Mouse (Mus musculus): ENCODE results near the gene Spdye4c.

Gene Spdye4c

DNA sequence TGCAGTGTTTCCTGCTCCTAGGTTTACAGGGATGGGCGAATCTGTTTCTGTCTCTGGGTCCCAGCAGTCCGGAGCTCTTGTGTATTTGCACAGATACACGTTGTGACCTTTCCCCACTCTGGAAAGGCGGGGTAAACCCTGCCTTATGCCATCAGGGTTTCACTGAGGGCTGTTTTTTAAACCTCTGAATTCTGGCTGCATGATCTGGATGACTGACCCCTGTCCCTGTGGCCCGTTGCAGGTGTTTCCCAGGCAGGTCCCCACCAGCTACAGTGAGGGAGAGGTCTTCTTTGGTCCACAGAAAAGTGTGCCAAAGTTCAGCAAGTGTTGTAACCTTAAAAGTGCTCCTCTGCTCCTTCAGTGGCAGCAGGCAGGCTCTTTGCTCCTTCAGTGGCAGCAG, 18.3 kb downstream of the Spdye4c start:
- no peak for DNase-seq

DNA sequence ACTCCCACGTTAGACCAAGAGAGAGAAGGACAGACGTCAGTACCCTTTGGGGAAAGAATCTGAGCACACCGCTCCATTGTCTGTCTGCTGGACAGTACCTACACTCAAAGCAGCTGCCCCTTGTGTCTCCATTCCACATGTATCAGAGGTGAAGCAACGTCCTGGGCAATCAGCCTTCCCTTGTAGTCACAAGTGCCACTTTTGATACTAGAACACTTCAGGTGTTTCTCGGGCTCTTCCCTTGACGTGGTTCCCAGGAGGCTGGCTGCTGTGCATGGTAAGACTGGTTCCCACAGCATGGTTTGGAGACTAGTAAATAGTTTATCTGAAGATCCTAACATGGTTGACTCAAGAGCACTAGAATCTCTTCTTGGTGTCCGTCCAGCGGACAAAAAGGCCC, 20.2 kb downstream of the Spdye4c start:
- no peak for DNase-seq

DNA sequence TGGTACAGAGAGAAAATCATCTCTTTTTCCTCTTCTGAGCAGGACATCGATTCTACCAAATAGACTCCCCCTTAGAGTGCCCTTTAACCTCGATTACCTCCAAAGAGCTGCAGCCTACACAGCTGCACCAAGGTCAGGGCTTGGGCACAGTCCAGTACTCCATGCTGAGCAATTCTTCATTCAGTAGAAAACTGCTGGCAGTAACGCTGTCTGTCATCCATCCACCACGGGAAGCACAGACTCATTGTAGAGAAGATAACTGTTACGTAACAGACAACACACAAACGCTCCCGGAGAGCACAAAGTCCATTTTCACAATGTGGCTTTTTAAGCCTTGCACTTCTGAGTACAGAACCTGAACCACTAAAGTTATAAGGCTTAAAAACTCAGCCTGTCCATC, 21.3 kb downstream of the Spdye4c start:
- no peak for DNase-seq

DNA sequence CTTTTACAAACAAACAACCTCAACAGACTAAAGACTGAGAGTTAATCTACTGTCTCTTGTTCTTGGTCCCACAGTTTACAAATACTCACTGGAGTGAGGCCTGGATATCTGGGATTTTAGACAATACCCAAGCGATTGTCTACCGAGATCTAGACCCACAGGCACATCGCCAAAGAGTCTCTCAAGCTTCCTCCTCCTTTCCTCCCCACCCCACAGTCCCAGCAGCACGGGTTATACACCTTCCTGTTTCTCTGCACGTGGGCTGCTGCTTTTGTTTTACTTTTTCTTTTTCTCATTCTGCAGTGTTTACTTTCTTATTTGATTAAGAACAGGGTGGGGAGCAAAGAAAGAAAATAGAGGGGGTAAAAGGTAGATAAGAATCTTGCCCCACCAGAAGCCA, 22.4 kb downstream of the Spdye4c start:
- DNase-seq = peak; percentile 54

DNA sequence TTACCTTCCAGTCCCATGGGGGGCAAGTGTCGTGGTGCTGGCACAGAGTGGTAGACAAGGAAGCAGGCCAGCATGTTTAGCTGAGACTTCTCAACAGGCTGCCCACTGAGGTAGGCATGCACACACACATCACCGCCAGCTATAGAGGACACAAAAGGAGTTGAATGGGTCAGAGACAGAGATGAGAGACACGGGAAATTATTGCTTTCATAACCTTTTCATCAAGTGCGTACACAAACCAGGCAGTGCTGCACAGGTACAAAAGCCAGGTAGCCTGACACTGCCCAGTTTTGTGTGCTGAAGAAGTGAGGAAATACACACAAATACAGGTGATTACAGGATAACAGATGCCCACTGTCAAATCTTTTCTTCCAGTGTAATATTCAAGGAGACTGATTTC, 24.4 kb downstream of the Spdye4c start:
- no peak for DNase-seq

DNA sequence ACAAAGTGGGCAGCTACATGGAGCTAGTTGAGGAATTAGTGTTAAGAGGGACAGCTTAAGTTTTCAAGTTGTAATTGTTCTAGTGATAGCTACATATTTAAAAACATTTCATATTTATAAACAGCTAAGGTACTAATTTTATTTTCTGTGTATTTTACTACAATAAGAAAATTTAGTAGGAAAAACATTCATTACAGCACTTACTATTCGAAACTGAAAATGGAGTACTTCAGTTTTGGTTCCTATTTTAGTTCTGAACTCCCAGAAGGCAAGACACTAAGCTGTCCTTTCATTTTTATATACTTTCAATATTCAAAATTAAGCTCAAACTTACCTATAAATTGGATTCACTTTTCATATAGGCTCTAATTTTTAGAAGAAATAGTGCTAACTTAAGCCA, 29.6 kb downstream of the Spdye4c start:
- no peak for DNase-seq
